Mouse (Mus musculus) limb, embryonic 14.5 days (tissue): ENCODE measurements around the gene Dexi. TPM values are rescaled to one million over a fixed set of nuclear protein-coding genes. Genes with fewer than 3 reads are reported as not detected.

Experiments used
- ATAC-seq: fragments of 200-750 bp; cut with Nextera tagmentation; 2 replicates; pipeline ENCODE4 v1.8.0; 2017; ENCODE audit warnings: low read depth, moderate number of reproducible peaks, moderate TSS enrichment; ENCODE audit not compliant: low FRiP score
- DNase-seq: peaks from one replicate; pipeline ENCODE4 v3.0.0-alpha.2; 2015; ENCODE audit warnings: low spot score
- H3K27ac ChIP-seq: fragments of 300-500 bp; sonication (generic); replicated peaks from 2 replicates; pipeline ENCODE4 v1.5.1; 2014; ENCODE audit warnings: low read depth, mild to moderate bottlenecking, low read length, moderate library complexity, mixed read lengths
- H3K27me3 ChIP-seq: fragments of 300-500 bp; sonication (generic); 2 replicates; pipeline ENCODE4 v1.6.1; 2014; ENCODE audit warnings: low read length, mixed read lengths; ENCODE audit not compliant: control insufficient read depth, insufficient read depth
- H3K36me3 ChIP-seq: fragments of 300-500 bp; sonication (generic); 2 replicates; pipeline ENCODE4 v1.6.1; 2014; ENCODE audit warnings: mild to moderate bottlenecking, low read length, moderate library complexity, mixed read lengths; ENCODE audit not compliant: control insufficient read depth, insufficient read depth
- H3K4me1 ChIP-seq: fragments of 300-500 bp; sonication (generic); 2 replicates; pipeline ENCODE4 v1.6.1; 2014; ENCODE audit warnings: antibody characterized with exemption, low read length, mixed read lengths; ENCODE audit not compliant: control insufficient read depth, insufficient read depth
- H3K4me2 ChIP-seq: fragments of 300-500 bp; sonication (generic); replicated peaks from 2 replicates; pipeline ENCODE4 v1.6.1; 2014; ENCODE audit warnings: low read depth, mild to moderate bottlenecking, low read length, moderate library complexity; ENCODE audit not compliant: severe bottlenecking
- H3K4me3 ChIP-seq: fragments of 300-500 bp; sonication (generic); replicated peaks from 2 replicates; pipeline ENCODE4 v1.5.1; 2014; ENCODE audit warnings: low read length
- H3K9ac ChIP-seq: fragments of 300-500 bp; sonication (generic); 2 replicates; pipeline ENCODE4 v1.6.1; 2014; ENCODE audit warnings: mild to moderate bottlenecking, low read depth, low read length, moderate library complexity; ENCODE audit not compliant: severe bottlenecking
- H3K9me3 ChIP-seq: fragments of 300-500 bp; sonication (generic); 2 replicates; pipeline ENCODE4 v1.6.1; 2016; ENCODE audit warnings: low read length; ENCODE audit not compliant: control insufficient read depth
- POLR2A ChIP-seq: fragments of 200-500 bp; IDR thresholded peaks from 2 replicates; pipeline ENCODE4 v1.8.0; 2012; ENCODE audit warnings: inconsistent platforms, mild to moderate bottlenecking, moderate library complexity, borderline replicate concordance; ENCODE audit not compliant: insufficient read depth, insufficient read length; ENCODE audit errors: extremely low read depth
- WGBS: fragments of 180-500 bp; shearing (Covaris S2); extraction: QIAGEN DNeasy Blood & Tissue Kit; methylation state at CpG from one replicate; pipeline ENCODE4 v1.1.7; 2014; 5-methylcytosine and 5-hydroxymethylcytosine counted together
- polyA plus RNA-seq, 2 experiments: library from polyadenylated mRNA; depleted of rRNA in 1 of 2; stranded (reverse) in 1 of 2; unstranded in 1 of 2; fragments of >200 nt; fragmentation: Nextera tagmentation in 1 of 2; extraction: Ambion mirVana in 1 of 2; gene quantifications; 2 replicates each; pipeline versions ENCODE4 v1.2.1 to v1.2.3; 2012 to 2014

Dexi gene
- polyA plus RNA-seq, 2 experiments, result 31.5 to 51.2 TPM

DNA sequence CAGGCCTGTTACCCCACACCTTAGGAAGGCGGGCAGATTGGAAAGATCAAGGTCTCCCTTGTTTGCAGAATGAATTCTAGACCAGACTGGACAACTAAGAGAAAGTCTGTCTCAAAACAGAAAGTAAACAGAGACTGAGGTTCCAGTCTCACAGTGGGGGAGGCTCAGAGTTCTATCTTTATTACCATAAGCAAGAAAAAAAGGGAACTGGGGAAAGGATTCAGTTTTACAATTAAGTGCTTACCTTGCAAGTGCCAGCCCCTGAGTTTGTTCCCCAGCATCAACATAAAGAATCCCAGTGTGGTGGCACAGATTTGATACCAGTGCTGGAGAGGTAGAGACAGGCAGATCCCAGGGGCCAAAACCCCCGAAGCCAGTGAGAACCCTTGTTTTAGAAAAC lies 66.9 kb downstream of the Dexi start:
- Histone ChIP-seq H3K36me3 (no peaks in the 10 kb centered on the region), H3K27me3 (no peaks in the 10 kb centered on the region), H3K4me1 (no peaks in the 10 kb centered on the region), H3K9me3 (no peaks in the 10 kb centered on the region), H3K4me2 (no peak overlapping the region), H3K4me3 (no peak overlapping the region), H3K9ac (no peak overlapping the region), H3K27ac (no peak overlapping the region)
- WGBS, result 67% methylated on average over 2 of the region's 2 CpGs
- TF ChIP-seq POLR2A, result no peak
- ATAC-seq, result no peak
- DNase-seq, result no peak

GRCm38 (mm10) chr16:10474956-10475355 lies 67.9 kb downstream of the Dexi start:
- Histone ChIP-seq H3K27ac (no peak overlapping the region), H3K4me3 (no peak overlapping the region), H3K27me3 (no peaks in the 10 kb centered on the region), H3K9ac (no peak overlapping the region), H3K36me3 (no peaks in the 10 kb centered on the region), H3K9me3 (no peaks in the 10 kb centered on the region), H3K4me2 (no peak overlapping the region), H3K4me1 (no peaks in the 10 kb centered on the region)
- DNase-seq (no peak), ATAC-seq (no peak)
- TF ChIP-seq POLR2A, result no peak
- WGBS, result 71% methylated on average over 3 of the region's 3 CpGs

- no peak for TF ChIP-seq POLR2A
These were observed 70.9 kb downstream of the Dexi start for GRCm38 (mm10) chr16:10471950-10472349.

GRCm38 (mm10) chr16:10468201-10468600 lies 74.7 kb downstream of the Dexi start:
- H3K36me3 ChIP-seq, result no peaks in the 10 kb centered on the region
- DNase-seq (no peak), ATAC-seq (no peak)
- H3K4me1 ChIP-seq, result peaks cover 3% of the 10 kb centered on the region; the same call in 1 of the 2 replicates
- H3K4me3 ChIP-seq, result no peak overlapping the region
- 57% methylated on average over 1 of the region's 1 CpGs for WGBS
- no peak for TF ChIP-seq POLR2A
- H3K27ac ChIP-seq, result no peak overlapping the region
- no peak overlapping the region for H3K9ac ChIP-seq
- no peaks in the 10 kb centered on the region for H3K9me3 ChIP-seq
- no peaks in the 10 kb centered on the region for H3K27me3 ChIP-seq
- H3K4me2 ChIP-seq, result no peak overlapping the region

More at GRCm38 (mm10) chr16:10471950-10472349, 70.9 kb downstream of the Dexi start:
- H3K4me3 ChIP-seq, result no peak overlapping the region
- DNase-seq (no peak), ATAC-seq (no peak)
- H3K4me1 ChIP-seq, result no peaks in the 10 kb centered on the region
- no peak overlapping the region for H3K9ac ChIP-seq
- WGBS, result 90% methylated on average over 3 of the region's 3 CpGs
- H3K36me3 ChIP-seq, result no peaks in the 10 kb centered on the region
- H3K4me2 ChIP-seq, result no peak overlapping the region
- no peak overlapping the region for H3K27ac ChIP-seq
- H3K9me3 ChIP-seq, result no peaks in the 10 kb centered on the region
- no peaks in the 10 kb centered on the region for H3K27me3 ChIP-seq

DNA sequence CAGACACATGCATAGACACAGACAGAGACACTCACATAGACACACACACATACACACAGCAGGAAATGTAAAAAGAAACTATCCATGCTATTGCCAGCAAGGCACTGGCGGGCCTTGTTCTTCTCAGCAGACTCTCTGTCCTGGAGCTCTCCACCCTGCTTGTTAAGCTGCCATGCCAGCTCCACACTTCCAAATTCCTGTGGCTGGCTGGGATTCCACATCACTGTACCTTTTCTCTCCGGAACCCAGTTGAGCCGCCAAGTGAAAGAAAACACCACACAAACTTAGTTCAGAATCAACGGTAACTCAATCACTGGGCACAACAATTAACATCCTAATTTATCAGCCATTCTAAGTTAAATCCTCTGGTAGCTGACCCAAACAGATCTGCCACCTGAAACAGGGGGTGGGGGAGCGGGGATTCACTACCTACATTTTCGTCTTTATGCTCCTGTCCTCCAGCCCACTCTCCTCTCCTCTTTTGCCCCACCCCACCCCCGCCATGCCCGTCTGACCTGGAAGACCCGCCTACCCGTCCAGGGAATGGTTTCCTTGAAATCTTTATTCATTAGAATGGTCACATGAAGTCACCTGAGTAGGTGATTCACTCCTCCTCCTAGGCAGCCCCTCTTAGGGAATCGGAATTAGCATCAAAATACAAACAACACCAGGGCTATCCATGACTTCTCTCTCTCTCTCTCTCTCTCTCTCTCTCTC lies 75.3 kb downstream of the Dexi start:
- no peak for ATAC-seq
- H3K4me1 ChIP-seq, result peaks cover 3% of the 10 kb centered on the region; the same call in 1 of the 2 replicates
- WGBS, result 40% methylated on average over 11 of the region's 11 CpGs

More for the DNA sequence above, 75.3 kb downstream of the Dexi start:
- Histone ChIP-seq H3K27me3 (no peaks in the 10 kb centered on the region), H3K9me3 (no peaks in the 10 kb centered on the region), H3K9ac (no peak overlapping the region), H3K27ac (no peak overlapping the region), H3K4me2 (no peak overlapping the region), H3K4me3 (no peak overlapping the region), H3K36me3 (no peaks in the 10 kb centered on the region)
- no peak for TF ChIP-seq POLR2A
- no peak for DNase-seq
